ENCODE assay signal across 9 mouse cellular contexts in the genomic region with DNA sequence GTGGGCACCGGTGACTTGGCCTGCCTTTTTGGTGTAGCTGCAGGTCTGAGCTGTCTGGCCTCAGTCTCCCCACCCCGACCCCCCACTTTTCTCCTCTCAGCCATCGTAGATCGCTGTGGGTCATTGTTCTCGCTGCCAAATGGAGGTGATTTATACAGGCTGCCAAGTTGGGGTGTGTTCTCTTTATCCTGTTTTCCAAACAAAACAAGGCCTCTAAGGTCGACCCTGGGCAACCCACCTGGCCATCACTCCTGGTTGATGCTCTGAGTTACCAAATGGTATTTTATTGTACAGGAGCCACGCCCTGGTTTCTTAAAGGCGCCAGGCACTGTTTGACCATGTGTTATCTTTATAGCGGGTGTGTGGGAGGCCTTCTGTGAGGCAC. TPM values are rescaled to one million over a fixed set of nuclear protein-coding genes. Genes with fewer than 3 reads are reported as not detected.
A peak's percentile ranks its signal among the peaks of the same experiment; 100 is the strongest.
DNase-seq lines count a peak whose midpoint lies in the region; ATAC-seq and TF ChIP-seq lines count a peak whose summit lies in the region.
"Had no signal": no experiment of that assay in that cellular context is flagged by ENCODE, and none has a peak within 500 bp of the region (broad histone marks: within the 10 kb centered on the region; RNA-seq: fewer than 3 reads in every experiment).

No protein-coding gene starts in this region.

- DNase-seq in cerebellum, adult 9-10 months = peak; percentile 78
- no peak for DNase-seq in cerebellum, postnatal 4 days (ENCODE audit: low spot score in 2 of 2)
- peak; percentile 55 for DNase-seq in retina, embryonic 14.5 days (ENCODE audit: low spot score)
- DNase-seq in retina, postnatal 1 day = no peak
- peak; percentile 44 for DNase-seq in limb, embryonic 14.5 days (ENCODE audit: low spot score)
- no peak for DNase-seq in stomach, postnatal 0 days (ENCODE audit: low spot score)
- no peak for DNase-seq in adrenal gland, adult 8-10 months
- DNase-seq in right cerebral cortex, adult 18-20 months = no peak

- TF ChIP-seq POLR2A in limb, embryonic 14.5 days (IDR thresholded peaks at IDR 0.05; ENCODE audit: borderline replicate concordance, extremely low read depth, insufficient read depth, insufficient read length) = no peak

- peak overlapping the region; percentile 75 for H3K9ac ChIP-seq in limb, embryonic 14.5 days (ENCODE audit: low read depth, low read length, severe bottlenecking)
- peak overlapping the region; percentile 62 for H3K9ac ChIP-seq in stomach, postnatal 0 days (ENCODE audit: low read length)

- H3K4me3 ChIP-seq in limb, embryonic 14.5 days (replicated peaks; ENCODE audit: low read length) = peak overlapping the region; percentile 87
- peak overlapping the region; percentile 60 for H3K4me3 ChIP-seq in stomach, postnatal 0 days (ENCODE audit: low read depth, low read length)

- peak overlapping the region; percentile 98 for H3K4me2 ChIP-seq in limb, embryonic 14.5 days (replicated peaks; ENCODE audit: low read depth, low read length, severe bottlenecking)
- H3K4me2 ChIP-seq in stomach, postnatal 0 days (replicated peaks; ENCODE audit: low read depth) = peak overlapping the region; percentile 99

- no peak for TF ChIP-seq CTCF in stomach, postnatal 0 days (IDR thresholded peaks at IDR 0.05; ENCODE audit: low read depth)

- 0% methylated on average over 8 of the region's 9 CpGs for WGBS in limb, embryonic 14.5 days
- 0% methylated on average over 9 of the region's 9 CpGs for WGBS in stomach, postnatal 0 days

- H3K27ac ChIP-seq in limb, embryonic 14.5 days (replicated peaks; ENCODE audit: low read depth, low read length) = peak overlapping the region; percentile 82
- H3K27ac ChIP-seq in stomach, postnatal 0 days (replicated peaks) = no peak overlapping the region

- 0 out of 2 replicates have a peak, but pooled peaks cover 3% of the 10 kb centered on the region for H3K36me3 ChIP-seq in limb, embryonic 14.5 days (ENCODE audit: control insufficient read depth, insufficient read depth, low read length)
- H3K36me3 ChIP-seq in stomach, postnatal 0 days (ENCODE audit: control insufficient read depth, insufficient read depth, low read length) = no peaks in the 10 kb centered on the region

- H3K9me3 ChIP-seq in limb, embryonic 14.5 days (ENCODE audit: control insufficient read depth, low read length) = no peaks in the 10 kb centered on the region
- H3K9me3 ChIP-seq in stomach, postnatal 0 days (ENCODE audit: control insufficient read depth, low read length) = no peaks in the 10 kb centered on the region

- ATAC-seq in limb, embryonic 14.5 days (ENCODE audit: low FRiP score, low read depth) = no peak
- no peak for ATAC-seq in stomach, postnatal 0 days (ENCODE audit: low FRiP score, low TSS enrichment)

- peaks cover 7% of the 10 kb centered on the region for H3K4me1 ChIP-seq in limb, embryonic 14.5 days (ENCODE audit: control insufficient read depth, insufficient read depth, low read length)
- peaks cover 2% of the 10 kb centered on the region; the same call in 1 of the 2 replicates for H3K4me1 ChIP-seq in stomach, postnatal 0 days (replicated peaks; ENCODE audit: control insufficient read depth, insufficient read depth)

- no peaks in the 10 kb centered on the region for H3K27me3 ChIP-seq in limb, embryonic 14.5 days (ENCODE audit: control insufficient read depth, insufficient read depth, low read length)
- H3K27me3 ChIP-seq in stomach, postnatal 0 days (ENCODE audit: control insufficient read depth, insufficient read depth, low read length) = no peaks in the 10 kb centered on the region

- no peak for TF ChIP-seq EP300 in stomach, postnatal 0 days (optimal IDR thresholded peaks at IDR 0.05)

RNA-seq across cellular contexts. Expression of gene Vash1, which starts 1.0 kb away (rescaled TPM):
- 14.5 and 19.6 TPM in 2 replicates for polyA plus RNA-seq in limb, embryonic 14.5 days (2012; rRNA removed)
- polyA plus RNA-seq in limb, embryonic 14.5 days (2014; fragmentation: Nextera tagmentation; extraction: Ambion mirVana) = 11.3 and 13.4 TPM in 2 replicates
- polyA plus RNA-seq in stomach, postnatal 0 days (2015; fragmentation: Nextera tagmentation; extraction: Ambion mirVana) = 3.4 and 3.5 TPM in 2 replicates
- 1 to 10 TPM; 2.4 to 5.8 (median 3.9) TPM for total RNA-seq in adrenal gland, adult 8-10 months (2022)
- total RNA-seq: neutrophil, adult 5-6 weeks had no signal

RNA-seq across cellular contexts. Expression of gene Angel1, which starts 46.7 kb away (rescaled TPM):
- 14.2 and 17.1 TPM in 2 replicates for polyA plus RNA-seq in limb, embryonic 14.5 days (2012; rRNA removed)
- polyA plus RNA-seq in limb, embryonic 14.5 days (2014; fragmentation: Nextera tagmentation; extraction: Ambion mirVana) = 10.8 and 12.6 TPM in 2 replicates
- 3.9 and 4.3 TPM in 2 replicates for polyA plus RNA-seq in stomach, postnatal 0 days (2015; fragmentation: Nextera tagmentation; extraction: Ambion mirVana)
- total RNA-seq in adrenal gland, adult 8-10 months (2022) = 1 to 10 TPM; 2.7 to 6.6 (median 4.6) TPM

RNA-seq across cellular contexts. Expression of gene Lrrc74a, which starts 54.6 kb away (rescaled TPM):
- not detected in 2 replicates for polyA plus RNA-seq in limb, embryonic 14.5 days (2012; rRNA removed)
- not detected in 2 replicates for polyA plus RNA-seq in limb, embryonic 14.5 days (2014; fragmentation: Nextera tagmentation; extraction: Ambion mirVana)
- not detected in 2 replicates for polyA plus RNA-seq in stomach, postnatal 0 days (2015; fragmentation: Nextera tagmentation; extraction: Ambion mirVana)
- not detected for total RNA-seq in adrenal gland, adult 8-10 months (2022)
- total RNA-seq: neutrophil, adult 5-6 weeks had no signal

Comparison
In these comparisons a context has a peak if more than half of its experiments do, and no peak if none do; other contexts are left out.
1. DNase-seq: peak in cerebellum, adult 9-10 months (single experiment), retina, embryonic 14.5 days (single experiment) and limb, embryonic 14.5 days (single experiment); none in cerebellum, postnatal 4 days (0 of 2), retina, postnatal 1 day (single experiment), stomach, postnatal 0 days (single experiment), adrenal gland, adult 8-10 months (single experiment) and right cerebral cortex, adult 18-20 months (single experiment).